Mouse (Mus musculus) midbrain, embryonic 14.5 days (tissue): ENCODE data around the gene Fastkd5. TPM values are rescaled to one million over a fixed set of nuclear protein-coding genes. Genes with fewer than 3 reads are reported as not detected.
A peak's percentile ranks its signal among the peaks of the same experiment; 100 is the strongest.

Experiments used
- ATAC-seq: fragments of 200-750 bp; cut with Nextera tagmentation; 2 replicates; pipeline ENCODE4 v1.8.0; 2017; ENCODE audit warnings: moderate number of reproducible peaks, moderate library complexity; ENCODE audit not compliant: low FRiP score, low TSS enrichment
- DNase-seq: peaks from one replicate; pipeline ENCODE4 v3.0.0-alpha.2; 2015
- H3K27ac ChIP-seq: fragments of 300-500 bp; sonication (generic); replicated peaks from 2 replicates; pipeline ENCODE4 v1.5.1; 2014; ENCODE audit warnings: mild to moderate bottlenecking, low read depth, low read length, moderate library complexity
- H3K27me3 ChIP-seq: fragments of 300-500 bp; sonication (generic); 2 replicates; pipeline ENCODE4 v1.6.1; 2014; ENCODE audit warnings: low read length, control low read depth, mixed read lengths; ENCODE audit not compliant: control insufficient read depth, insufficient read depth
- H3K36me3 ChIP-seq: fragments of 300-500 bp; sonication (generic); 2 replicates; pipeline ENCODE4 v1.6.1; 2014; ENCODE audit warnings: low read length, control low read depth; ENCODE audit not compliant: control insufficient read depth, insufficient read depth
- H3K4me1 ChIP-seq: fragments of 300-500 bp; sonication (generic); 2 replicates; pipeline ENCODE4 v1.6.1; 2014; ENCODE audit warnings: mild to moderate bottlenecking, antibody characterized with exemption, low read length, control low read depth; ENCODE audit not compliant: control insufficient read depth, insufficient read depth
- H3K4me2 ChIP-seq: fragments of 300-500 bp; sonication (generic); 2 replicates; pipeline ENCODE4 v1.6.1; 2014; ENCODE audit warnings: mild to moderate bottlenecking, low read length, moderate library complexity
- H3K4me3 ChIP-seq: fragments of 300-500 bp; sonication (generic); replicated peaks from 2 replicates; pipeline ENCODE4 v1.5.1; 2014; ENCODE audit warnings: low read depth, low read length
- H3K9ac ChIP-seq: fragments of 300-500 bp; sonication (generic); replicated peaks from 2 replicates; pipeline ENCODE4 v1.6.1; 2014; ENCODE audit warnings: mild to moderate bottlenecking, low read length, moderate library complexity
- H3K9me3 ChIP-seq: fragments of 300-500 bp; sonication (generic); 2 replicates; pipeline ENCODE4 v1.6.1; 2016; ENCODE audit warnings: low read length, control low read depth, mixed read lengths; ENCODE audit not compliant: control insufficient read depth
- WGBS: fragments of 180-500 bp; shearing (Covaris S2); extraction: QIAGEN DNeasy Blood & Tissue Kit; methylation state at CpG from one replicate; pipeline ENCODE4 v1.1.7; 2014; 5-methylcytosine and 5-hydroxymethylcytosine counted together
- polyA plus RNA-seq: library from polyadenylated mRNA; unstranded; fragments of >200 nt; fragmentation: Nextera tagmentation; extraction: Ambion mirVana; gene quantifications from 2 replicates; pipeline ENCODE4 v1.2.1, GENCODE M21; 2014

The Fastkd5 gene
- polyA plus RNA-seq = 7.4 and 13.8 TPM in 2 replicates

- DNase-seq (peak; percentile 94), ATAC-seq (peak; percentile 84)
- Histone ChIP-seq H3K4me2 (peak within 1 kb of the TSS; percentile 94), H3K4me1 (peaks cover 12% of the 10 kb centered on the region), H3K27me3 (peaks cover 14% of the 10 kb centered on the region), H3K27ac (peak within 1 kb of the TSS; percentile 64), H3K9ac (peak within 1 kb of the TSS; percentile 87), H3K36me3 (peaks cover 20% of the 10 kb centered on the region), H3K9me3 (no peaks in the 10 kb centered on the region), H3K4me3 (peak within 1 kb of the TSS; percentile 98)
- WGBS = under 1% methylated on average over 25 of the region's 25 CpGs
These were observed at the start of gene Fastkd5, which contains the start of gene Ubox5 for GRCm38 (mm10) chr2:130629839-130630203. Gene Fastkd5 (minus strand): TSS chr2:130630027. Gene Ubox5 (minus strand): TSS chr2:130630038.

GRCm38 (mm10) chr2:130679154-130679553, 49.3 kb upstream of the Fastkd5 start:
- Histone ChIP-seq H3K4me2 (no peak overlapping the region), H3K27me3 (no peaks in the 10 kb centered on the region), H3K9ac (no peak overlapping the region), H3K9me3 (no peaks in the 10 kb centered on the region), H3K36me3 (peaks cover 98% of the 10 kb centered on the region), H3K4me1 (no peaks in the 10 kb centered on the region), H3K4me3 (no peak overlapping the region), H3K27ac (no peak overlapping the region)
- ATAC-seq = no peak
- no peak for DNase-seq
- 95% methylated on average over 12 of the region's 12 CpGs for WGBS

DNA sequence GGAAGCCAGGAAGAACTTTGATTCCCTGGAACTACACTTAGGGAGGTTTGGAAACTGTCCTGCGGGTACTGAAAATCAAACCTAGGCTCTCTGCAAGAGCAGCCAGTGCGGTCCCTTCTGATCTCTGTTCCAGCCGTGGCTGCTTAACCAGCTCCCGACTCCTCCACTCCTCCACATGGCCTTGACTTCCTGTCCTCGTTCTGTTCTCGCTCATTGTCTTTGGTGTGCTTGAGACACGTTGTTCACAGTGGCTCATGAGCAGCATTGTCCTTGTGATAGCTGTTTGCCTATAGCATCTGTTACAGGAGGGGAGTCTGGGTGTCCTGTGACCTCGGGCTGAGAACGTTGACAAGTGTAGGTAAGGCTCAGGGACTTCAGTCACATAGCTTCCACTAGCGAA, 47.4 kb upstream of the Fastkd5 start:
- Histone ChIP-seq H3K4me3 (no peak overlapping the region), H3K9me3 (no peaks in the 10 kb centered on the region), H3K4me2 (no peak overlapping the region), H3K9ac (no peak overlapping the region), H3K27me3 (no peaks in the 10 kb centered on the region), H3K4me1 (no peaks in the 10 kb centered on the region), H3K27ac (no peak overlapping the region), H3K36me3 (peaks cover 98% of the 10 kb centered on the region)
- WGBS = 93% methylated on average over 10 of the region's 10 CpGs
- DNase-seq = no peak
- ATAC-seq = no peak

DNA sequence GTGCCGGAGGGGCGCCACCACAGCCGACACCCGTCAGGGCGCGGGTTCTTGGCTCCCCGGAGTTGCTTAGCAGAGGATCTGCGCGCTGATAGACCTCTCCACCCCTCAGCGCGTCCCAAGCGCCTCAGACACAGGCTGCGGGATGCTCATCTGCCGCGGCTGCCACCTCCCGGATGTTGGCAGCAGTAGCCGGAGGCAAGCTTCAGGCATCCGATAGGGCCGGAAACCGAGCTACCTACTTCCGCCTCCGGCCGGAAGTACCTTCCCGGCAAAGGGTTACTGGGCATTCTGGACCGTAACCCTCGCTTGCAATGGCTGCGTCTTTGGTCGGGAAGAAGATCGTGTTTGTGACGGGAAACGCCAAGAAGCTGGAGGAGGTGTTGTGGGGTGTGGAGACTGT, 37.7 kb upstream of the Fastkd5 start, which contains the start of gene Itpa:
TSS of gene Itpa (plus strand) at position 52 of the 400 bp plus-strand sequence.
- no peaks in the 10 kb centered on the region for H3K27me3 ChIP-seq
- H3K4me3 ChIP-seq = peak within 1 kb of the TSS; percentile 66
- H3K9ac ChIP-seq = peak within 1 kb of the TSS; percentile 68
- peaks cover 13% of the 10 kb centered on the region for H3K36me3 ChIP-seq
- WGBS = 1% methylated on average over 31 of the region's 31 CpGs
- peak within 1 kb of the TSS; percentile 88 for H3K4me2 ChIP-seq
- peaks cover 23% of the 10 kb centered on the region for H3K4me1 ChIP-seq
- peak; percentile 72 for ATAC-seq
- peak within 1 kb of the TSS; percentile 90 for H3K27ac ChIP-seq
- H3K9me3 ChIP-seq = no peaks in the 10 kb centered on the region
- peak; percentile 96 for DNase-seq

DNA sequence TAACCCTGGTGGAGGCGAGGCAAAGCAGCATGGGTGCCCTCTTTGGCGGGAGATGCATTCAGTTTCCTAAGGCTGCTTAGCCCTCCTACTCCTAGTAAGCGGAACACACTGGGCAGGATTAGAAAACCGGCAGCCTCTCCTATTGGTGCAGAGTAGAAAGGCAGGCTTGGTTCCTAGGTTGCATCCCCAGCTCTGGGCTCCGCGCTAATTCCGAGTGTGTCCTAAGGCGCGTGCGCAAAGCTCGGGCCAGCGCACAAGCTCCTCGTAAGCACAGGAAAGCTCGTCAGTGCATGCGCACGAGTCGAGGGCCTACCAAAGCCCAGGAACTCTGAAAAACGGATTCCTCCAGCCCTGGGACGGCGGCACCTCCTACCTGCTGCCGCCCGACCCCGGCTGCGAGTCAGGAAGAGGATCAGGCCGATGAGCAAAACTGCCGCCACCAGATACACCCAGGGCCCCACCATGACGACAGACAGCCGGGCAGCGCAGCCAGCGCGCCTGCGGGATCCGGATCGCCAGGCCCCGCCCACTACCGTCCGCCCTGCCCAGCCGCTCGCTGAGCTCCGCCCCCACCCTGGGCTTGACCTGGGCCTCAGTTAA, 34.4 kb upstream of the Fastkd5 start, which contains the start of gene Ddrgk1:
TSS of gene Ddrgk1 (minus strand) at position 558 of the 600 bp plus-strand sequence.
- Histone ChIP-seq H3K9ac (peak within 1 kb of the TSS; percentile 93), H3K4me1 (peaks cover 23% of the 10 kb centered on the region), H3K4me3 (peak within 1 kb of the TSS; percentile 61), H3K27me3 (no peaks in the 10 kb centered on the region), H3K27ac (peak within 1 kb of the TSS; percentile 99), H3K36me3 (peaks cover 20% of the 10 kb centered on the region), H3K4me2 (peak within 1 kb of the TSS; percentile 82), H3K9me3 (no peaks in the 10 kb centered on the region)
- ATAC-seq = peak; percentile 97
- 0% methylated on average over 40 of the region's 40 CpGs for WGBS
- peak; percentile 98 for DNase-seq

GRCm38 (mm10) chr2:130663342-130663741, 33.5 kb upstream of the Fastkd5 start:
- ATAC-seq = no peak
- no peak for DNase-seq

GRCm38 (mm10) chr2:130658530-130658929, 28.7 kb upstream of the Fastkd5 start:
- Histone ChIP-seq H3K27me3 (no peaks in the 10 kb centered on the region), H3K4me1 (peaks cover 10% of the 10 kb centered on the region), H3K4me2 (no peak overlapping the region), H3K36me3 (peaks cover 76% of the 10 kb centered on the region), H3K4me3 (no peak overlapping the region), H3K27ac (no peak overlapping the region), H3K9ac (no peak overlapping the region), H3K9me3 (no peaks in the 10 kb centered on the region)
- ATAC-seq (no peak), DNase-seq (no peak)
- WGBS = 94% methylated on average over 10 of the region's 10 CpGs

More at GRCm38 (mm10) chr2:130663342-130663741, 33.5 kb upstream of the Fastkd5 start:
- H3K27ac ChIP-seq = peak overlapping the region; percentile 99
- peaks cover 28% of the 10 kb centered on the region for H3K36me3 ChIP-seq
- no peaks in the 10 kb centered on the region for H3K9me3 ChIP-seq
- peaks cover 21% of the 10 kb centered on the region for H3K4me1 ChIP-seq
- 90% methylated on average over 11 of the region's 11 CpGs for WGBS
- H3K4me3 ChIP-seq = peak overlapping the region; percentile 61
- H3K9ac ChIP-seq = peak overlapping the region; percentile 93
- H3K4me2 ChIP-seq = peak overlapping the region; percentile 82
- no peaks in the 10 kb centered on the region for H3K27me3 ChIP-seq

GRCm38 (mm10) chr2:130657541-130657940, 27.7 kb upstream of the Fastkd5 start:
- Histone ChIP-seq H3K4me1 (no peaks in the 10 kb centered on the region), H3K36me3 (peaks cover 84% of the 10 kb centered on the region), H3K27me3 (no peaks in the 10 kb centered on the region), H3K27ac (no peak overlapping the region), H3K4me2 (no peak overlapping the region), H3K9me3 (no peaks in the 10 kb centered on the region), H3K9ac (no peak overlapping the region), H3K4me3 (no peak overlapping the region)
- ATAC-seq (no peak), DNase-seq (no peak)
- WGBS = 86% methylated on average over 6 of the region's 6 CpGs

DNA sequence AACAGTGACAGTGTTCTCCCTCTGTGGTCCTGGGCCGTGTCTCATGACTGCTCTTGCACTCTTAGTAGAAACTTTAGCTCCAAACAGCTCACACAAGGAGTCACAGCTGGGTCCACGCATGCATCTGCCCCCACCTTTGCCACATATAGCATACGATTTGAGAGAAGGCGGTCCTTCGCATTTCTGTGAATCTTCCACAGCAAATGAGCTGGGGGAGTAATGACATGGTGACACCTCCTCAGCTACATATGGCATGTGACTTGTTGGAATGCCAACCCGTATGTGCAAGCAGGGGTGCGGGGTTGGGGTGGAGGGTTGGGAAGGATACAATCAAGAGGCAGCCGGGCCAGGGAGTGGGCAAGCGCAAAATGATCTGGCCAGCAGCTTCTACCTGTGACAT, 26.7 kb upstream of the Fastkd5 start:
- H3K27ac ChIP-seq = no peak overlapping the region
- DNase-seq (no peak), ATAC-seq (no peak)
- no peaks in the 10 kb centered on the region for H3K4me1 ChIP-seq
- peaks cover 83% of the 10 kb centered on the region for H3K36me3 ChIP-seq
- no peaks in the 10 kb centered on the region for H3K27me3 ChIP-seq
- no peaks in the 10 kb centered on the region for H3K9me3 ChIP-seq
- no peak overlapping the region for H3K4me3 ChIP-seq
- H3K9ac ChIP-seq = no peak overlapping the region
- H3K4me2 ChIP-seq = no peak overlapping the region
- WGBS = 94% methylated on average over 9 of the region's 9 CpGs
